Mouse (Mus musculus) midbrain, embryonic 14.5 days (tissue): ENCODE measurements around the gene Gm10408. TPM values are rescaled to one million over a fixed set of nuclear protein-coding genes. Genes with fewer than 3 reads are reported as not detected.
"Not testable (repeated sequence)": the region's sequence is repeated elsewhere in the genome, so short reads cannot be mapped to it uniquely, and the experiment has no call there.

Experiments
- ATAC-seq: fragments of 200-750 bp; cut with Nextera tagmentation; 2 replicates; pipeline ENCODE4 v1.8.0; 2017; ENCODE audit warnings: moderate number of reproducible peaks, moderate library complexity; ENCODE audit not compliant: low FRiP score, low TSS enrichment
- DNase-seq: peaks from one replicate; pipeline ENCODE4 v3.0.0-alpha.2; 2015
- H3K27ac ChIP-seq: fragments of 300-500 bp; sonication (generic); replicated peaks from 2 replicates; pipeline ENCODE4 v1.5.1; 2014; ENCODE audit warnings: mild to moderate bottlenecking, low read depth, low read length, moderate library complexity
- H3K27me3 ChIP-seq: fragments of 300-500 bp; sonication (generic); 2 replicates; pipeline ENCODE4 v1.6.1; 2014; ENCODE audit warnings: low read length, control low read depth, mixed read lengths; ENCODE audit not compliant: control insufficient read depth, insufficient read depth
- H3K36me3 ChIP-seq: fragments of 300-500 bp; sonication (generic); 2 replicates; pipeline ENCODE4 v1.6.1; 2014; ENCODE audit warnings: low read length, control low read depth; ENCODE audit not compliant: control insufficient read depth, insufficient read depth
- H3K4me1 ChIP-seq: fragments of 300-500 bp; sonication (generic); 2 replicates; pipeline ENCODE4 v1.6.1; 2014; ENCODE audit warnings: mild to moderate bottlenecking, antibody characterized with exemption, low read length, control low read depth; ENCODE audit not compliant: control insufficient read depth, insufficient read depth
- H3K4me2 ChIP-seq: fragments of 300-500 bp; sonication (generic); 2 replicates; pipeline ENCODE4 v1.6.1; 2014; ENCODE audit warnings: mild to moderate bottlenecking, low read length, moderate library complexity
- H3K4me3 ChIP-seq: fragments of 300-500 bp; sonication (generic); replicated peaks from 2 replicates; pipeline ENCODE4 v1.5.1; 2014; ENCODE audit warnings: low read depth, low read length
- H3K9ac ChIP-seq: fragments of 300-500 bp; sonication (generic); replicated peaks from 2 replicates; pipeline ENCODE4 v1.6.1; 2014; ENCODE audit warnings: mild to moderate bottlenecking, low read length, moderate library complexity
- H3K9me3 ChIP-seq: fragments of 300-500 bp; sonication (generic); 2 replicates; pipeline ENCODE4 v1.6.1; 2016; ENCODE audit warnings: low read length, control low read depth, mixed read lengths; ENCODE audit not compliant: control insufficient read depth
- WGBS: fragments of 180-500 bp; shearing (Covaris S2); extraction: QIAGEN DNeasy Blood & Tissue Kit; methylation state at CpG from one replicate; pipeline ENCODE4 v1.1.7; 2014; 5-methylcytosine and 5-hydroxymethylcytosine counted together
- polyA plus RNA-seq: library from polyadenylated mRNA; unstranded; fragments of >200 nt; fragmentation: Nextera tagmentation; extraction: Ambion mirVana; gene quantifications from 2 replicates; pipeline ENCODE4 v1.2.1, GENCODE M21; 2014

Gm10408 gene
- polyA plus RNA-seq: 0.39 TPM in 1 of 2 replicates, not detected in the other

GRCm38 (mm10) chr14:3449079-3449478 is at the start of gene Gm10408:
Gene Gm10408, plus strand, starts transcription at chr14:3449379.
- not testable (repeated sequence) for H3K36me3 ChIP-seq, H3K4me2 ChIP-seq, H3K9ac ChIP-seq, H3K4me3 ChIP-seq, DNase-seq, H3K27me3 ChIP-seq, H3K9me3 ChIP-seq, ATAC-seq, H3K27ac ChIP-seq, H3K4me1 ChIP-seq
- no CpG with 5 or more reads among the region's 3 CpGs for WGBS

GRCm38 (mm10) chr14:3412314-3412713 is 36.9 kb upstream of the Gm10408 start, which contains the start of gene Gm10409:
Gene Gm10409, plus strand, starts transcription at chr14:3412614.
- H3K9me3 ChIP-seq, H3K36me3 ChIP-seq, H3K27ac ChIP-seq, H3K27me3 ChIP-seq, H3K9ac ChIP-seq, H3K4me3 ChIP-seq, H3K4me2 ChIP-seq, DNase-seq, H3K4me1 ChIP-seq, ATAC-seq: not testable (repeated sequence)
- no CpG with 5 or more reads among the region's 32 CpGs for WGBS

- not testable (repeated sequence) for H3K4me3 ChIP-seq, ATAC-seq, H3K9ac ChIP-seq, H3K4me1 ChIP-seq, H3K27ac ChIP-seq, H3K27me3 ChIP-seq, H3K36me3 ChIP-seq, H3K9me3 ChIP-seq, H3K4me2 ChIP-seq, DNase-seq
- no CpG with 5 or more reads among the region's 2 CpGs for WGBS
These were observed 21.4 kb upstream of the Gm10408 start, which contains the start of gene Gm3005 for GRCm38 (mm10) chr14:3427803-3428202. Gene Gm3005, plus strand, starts transcription at chr14:3428103.

Other genes with a start within 250 kb of the Gm10408 start
- 24.7 and 32.4 TPM in 2 replicates for gene D830030K20Rik, start 240.9 kb upstream of the Gm10408 start, polyA plus RNA-seq
- 0.33 TPM in 1 of 2 replicates, not detected in the other for gene Gm2956, start 116.8 kb upstream of the Gm10408 start, polyA plus RNA-seq
- not detected in 2 replicates for gene Gm10413, start 54.3 kb upstream of the Gm10408 start, polyA plus RNA-seq
- gene Gm10409, start 36.8 kb upstream of the Gm10408 start, polyA plus RNA-seq: 16.6 and 23.7 TPM in 2 replicates
- gene Gm3005, start 21.3 kb upstream of the Gm10408 start, polyA plus RNA-seq: 10.9 and 15.7 TPM in 2 replicates
- not detected in 2 replicates for gene Gm3012, start 185.1 kb downstream of the Gm10408 start, polyA plus RNA-seq
- gene Gm3020, start 202.7 kb downstream of the Gm10408 start, polyA plus RNA-seq: 16.6 and 23.7 TPM in 2 replicates
- gene Gm3043, start 239.4 kb downstream of the Gm10408 start, polyA plus RNA-seq: not detected in 2 replicates